Mouse (Mus musculus): ENCODE measurements around the gene Arhgef9.

Gene Arhgef9

GRCm38 (mm10) chrX:95196104-95196919 lies at the start of gene Arhgef9:
Arhgef9 (minus strand) TSS chrX:95196856.
- DNase-seq (ENCODE audit: low spot score), result no peak

- DNase-seq (ENCODE audit: low spot score), result no peak
These were observed 42.2 kb upstream of the Arhgef9 start for GRCm38 (mm10) chrX:95238896-95239295.

GRCm38 (mm10) chrX:95195363-95196103 lies 1.1 kb downstream of the Arhgef9 start:
- DNase-seq (ENCODE audit: low spot score), result no peak

GRCm38 (mm10) chrX:95175978-95176377 lies 20.7 kb downstream of the Arhgef9 start:
- peak; percentile 9 for DNase-seq (ENCODE audit: low spot score)

- peak; percentile 86 for DNase-seq (ENCODE audit: low spot score)
These were observed 30.3 kb downstream of the Arhgef9 start for GRCm38 (mm10) chrX:95166317-95166716.

- DNase-seq (ENCODE audit: low spot score), result no peak
These were observed 31.0 kb downstream of the Arhgef9 start for GRCm38 (mm10) chrX:95165671-95166127.

- DNase-seq (ENCODE audit: low spot score), result no peak
These were observed 32.5 kb downstream of the Arhgef9 start for GRCm38 (mm10) chrX:95164140-95164539.

- no peak for DNase-seq (ENCODE audit: low spot score)
These were observed 33.2 kb downstream of the Arhgef9 start for GRCm38 (mm10) chrX:95163452-95163851.

- DNase-seq (ENCODE audit: low spot score), result no peak
These were observed 39.7 kb downstream of the Arhgef9 start for GRCm38 (mm10) chrX:95156833-95157386.

GRCm38 (mm10) chrX:95138636-95139035 lies 58.0 kb downstream of the Arhgef9 start:
- DNase-seq (ENCODE audit: low spot score), result no peak

- DNase-seq (ENCODE audit: low spot score), result no peak
These were observed 63.2 kb downstream of the Arhgef9 start for GRCm38 (mm10) chrX:95133502-95133901.

GRCm38 (mm10) chrX:95132996-95133395 lies 63.7 kb downstream of the Arhgef9 start:
- DNase-seq (ENCODE audit: low spot score), result no peak

- no peak for DNase-seq (ENCODE audit: low spot score)
These were observed 64.9 kb downstream of the Arhgef9 start for GRCm38 (mm10) chrX:95131783-95132182.

GRCm38 (mm10) chrX:95123462-95123861 lies 73.2 kb downstream of the Arhgef9 start:
- no peak for DNase-seq (ENCODE audit: low spot score)

GRCm38 (mm10) chrX:95104361-95104760 lies 92.3 kb downstream of the Arhgef9 start:
- DNase-seq (ENCODE audit: low spot score), result no peak

- DNase-seq (ENCODE audit: low spot score), result no peak
These were observed 109.0 kb downstream of the Arhgef9 start for GRCm38 (mm10) chrX:95087674-95088073.

GRCm38 (mm10) chrX:95077013-95077699 lies 119.5 kb downstream of the Arhgef9 start:
- no peak for DNase-seq (ENCODE audit: low spot score)

GRCm38 (mm10) chrX:95027907-95028306 lies 168.7 kb downstream of the Arhgef9 start:
- DNase-seq (ENCODE audit: low spot score), result no peak

- peak; percentile 81 for DNase-seq (ENCODE audit: low spot score)
These were observed 170.2 kb downstream of the Arhgef9 start, which contains the start of gene Spin4 for GRCm38 (mm10) chrX:95026361-95026892. Spin4 (minus strand) TSS chrX:95026682.

GRCm38 (mm10) chrX:95025779-95026360 lies 170.8 kb downstream of the Arhgef9 start:
- DNase-seq (ENCODE audit: low spot score), result no peak

GRCm38 (mm10) chrX:95012033-95012432 lies 184.6 kb downstream of the Arhgef9 start:
- no peak for DNase-seq (ENCODE audit: low spot score)
